Mouse (Mus musculus): Measurements from ENCODE around the gene Ulk4. TPM values are rescaled to one million over a fixed set of nuclear protein-coding genes. Genes with fewer than 3 reads are reported as not detected.

Ulk4 gene
- polyA plus RNA-seq, 1 experiment from 2014 or later, result 101 TPM

DNA sequence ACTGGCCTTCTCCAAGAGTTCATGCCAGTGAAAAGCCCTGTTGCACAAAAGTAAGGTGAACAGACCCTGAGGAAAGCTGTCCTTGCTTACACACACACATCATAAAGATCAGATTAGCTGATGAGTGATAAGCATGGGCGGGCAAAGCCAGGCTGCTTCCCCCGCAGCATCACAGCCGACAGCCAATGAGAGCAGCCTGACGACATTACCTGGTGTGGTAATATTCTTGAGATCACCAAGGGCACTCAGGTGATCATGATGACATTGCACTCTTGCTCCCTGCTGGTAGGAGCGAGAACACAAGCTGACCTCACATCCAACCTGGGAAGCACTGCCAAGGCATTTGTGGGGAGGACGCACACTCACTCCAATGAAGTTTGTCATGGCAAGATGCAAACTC lies 104.9 kb downstream of the Ulk4 start:
- no peaks in the 10 kb centered on the region for H3K36me3 ChIP-seq (ENCODE audit: control insufficient read depth, insufficient read depth, low read length)
- H3K4me1 ChIP-seq (ENCODE audit: control insufficient read depth, insufficient read depth, low read length), result no peaks in the 10 kb centered on the region
- 78% methylated on average over 6 of the region's 6 CpGs for WGBS (ENCODE audit: insufficient replicate concordance)
- H3K27me3 ChIP-seq (ENCODE audit: control insufficient read depth, insufficient read depth, low read length), result no peaks in the 10 kb centered on the region
- no peaks in the 10 kb centered on the region for H3K9me3 ChIP-seq (replicated peaks; ENCODE audit: control insufficient read depth, low read length)
- no peak overlapping the region for H3K4me3 ChIP-seq (ENCODE audit: low read depth, low read length)
- ATAC-seq (replicated peaks; ENCODE audit: insufficient number of reproducible peaks, low FRiP score, low TSS enrichment), result no peak
- H3K4me2 ChIP-seq, result no peak overlapping the region
- H3K27ac ChIP-seq (ENCODE audit: low read depth, low read length), result no peak overlapping the region
- H3K9ac ChIP-seq (ENCODE audit: low read depth, low read length), result no peak overlapping the region

DNA sequence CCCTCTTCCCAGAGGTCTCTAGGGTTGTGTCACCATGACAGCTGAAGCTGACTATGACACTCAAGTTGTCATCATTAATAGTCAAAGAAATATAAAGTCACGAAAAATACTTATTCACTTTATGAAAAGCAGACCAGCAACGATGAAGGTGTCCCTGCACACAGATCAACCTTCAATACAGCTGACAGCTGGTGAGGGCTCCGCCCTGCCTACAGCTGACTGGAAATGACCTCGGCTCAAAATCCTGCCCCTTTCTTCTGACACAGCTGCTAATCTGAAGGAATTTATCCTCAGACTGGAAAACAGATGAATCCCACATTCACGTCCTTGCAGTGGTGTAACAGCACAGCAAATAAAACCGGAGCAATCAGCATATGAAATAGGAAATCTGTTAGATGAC lies 105.4 kb downstream of the Ulk4 start:
- H3K27ac ChIP-seq (ENCODE audit: low read depth, low read length), result no peak overlapping the region
- H3K36me3 ChIP-seq (ENCODE audit: control insufficient read depth, insufficient read depth, low read length), result no peaks in the 10 kb centered on the region
- WGBS (ENCODE audit: insufficient replicate concordance), result 73% methylated on average over 6 of the region's 6 CpGs
- H3K9me3 ChIP-seq (replicated peaks; ENCODE audit: control insufficient read depth, low read length), result no peaks in the 10 kb centered on the region
- no peaks in the 10 kb centered on the region for H3K27me3 ChIP-seq (ENCODE audit: control insufficient read depth, insufficient read depth, low read length)
- H3K4me1 ChIP-seq (ENCODE audit: control insufficient read depth, insufficient read depth, low read length), result no peaks in the 10 kb centered on the region
- H3K4me3 ChIP-seq (ENCODE audit: low read depth, low read length), result no peak overlapping the region
- no peak overlapping the region for H3K4me2 ChIP-seq
- no peak for ATAC-seq (replicated peaks; ENCODE audit: insufficient number of reproducible peaks, low FRiP score, low TSS enrichment)
- H3K9ac ChIP-seq (ENCODE audit: low read depth, low read length), result no peak overlapping the region

DNA sequence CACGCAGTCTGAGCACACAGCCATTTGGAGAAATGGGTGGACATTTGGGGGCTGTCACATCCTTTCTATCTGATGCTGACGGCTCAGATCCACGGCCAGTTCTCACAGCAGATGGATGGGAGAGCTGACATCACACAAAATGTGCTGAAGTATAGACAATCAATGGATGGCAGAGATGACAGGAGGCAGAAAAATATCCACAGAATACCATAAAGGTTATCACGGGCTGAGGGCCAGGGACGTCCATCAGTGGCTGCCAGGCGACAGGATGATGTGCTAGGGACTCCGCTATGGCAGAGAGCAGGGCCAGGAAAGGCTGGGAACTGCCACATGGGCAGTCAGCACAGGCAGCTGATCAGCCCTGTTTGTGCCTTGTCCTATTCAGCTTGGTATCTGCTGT lies 112.4 kb downstream of the Ulk4 start:
- no peak overlapping the region for H3K27ac ChIP-seq (ENCODE audit: low read depth, low read length)
- H3K9ac ChIP-seq (ENCODE audit: low read depth, low read length), result no peak overlapping the region
- WGBS (ENCODE audit: insufficient replicate concordance), result 78% methylated on average over 7 of the region's 7 CpGs
- H3K4me1 ChIP-seq (ENCODE audit: control insufficient read depth, insufficient read depth, low read length), result no peaks in the 10 kb centered on the region
- no peak overlapping the region for H3K4me2 ChIP-seq
- H3K4me3 ChIP-seq (ENCODE audit: low read depth, low read length), result no peak overlapping the region
- H3K27me3 ChIP-seq (ENCODE audit: control insufficient read depth, insufficient read depth, low read length), result no peaks in the 10 kb centered on the region
- no peaks in the 10 kb centered on the region for H3K36me3 ChIP-seq (ENCODE audit: control insufficient read depth, insufficient read depth, low read length)
- ATAC-seq (replicated peaks; ENCODE audit: insufficient number of reproducible peaks, low FRiP score, low TSS enrichment), result no peak
- H3K9me3 ChIP-seq (replicated peaks; ENCODE audit: control insufficient read depth, low read length), result no peaks in the 10 kb centered on the region

DNA sequence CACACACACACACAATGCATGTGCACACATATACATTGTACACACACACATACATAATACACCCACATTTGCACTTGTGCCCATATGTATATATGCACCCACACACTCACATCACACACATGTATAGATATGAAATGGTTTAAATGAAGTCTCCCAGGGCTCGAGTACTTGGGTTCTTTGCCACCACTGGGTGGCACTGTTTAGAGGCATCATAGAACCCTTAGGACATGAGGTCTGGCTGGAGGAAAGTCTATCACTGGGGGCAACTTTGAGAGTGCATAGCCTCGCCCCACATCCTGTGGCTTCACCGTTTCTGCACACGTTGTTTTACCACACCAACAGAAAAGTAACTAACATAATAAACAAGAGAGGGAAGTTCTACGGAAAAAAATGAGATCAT lies 114.2 kb downstream of the Ulk4 start:
- Histone ChIP-seq H3K27ac (ENCODE audit: low read depth, low read length) (no peak overlapping the region), H3K4me2 (no peak overlapping the region), H3K27me3 (ENCODE audit: control insufficient read depth, insufficient read depth, low read length) (no peaks in the 10 kb centered on the region), H3K4me1 (ENCODE audit: control insufficient read depth, insufficient read depth, low read length) (no peaks in the 10 kb centered on the region), H3K36me3 (ENCODE audit: control insufficient read depth, insufficient read depth, low read length) (no peaks in the 10 kb centered on the region), H3K9me3 (replicated peaks; ENCODE audit: control insufficient read depth, low read length) (no peaks in the 10 kb centered on the region), H3K9ac (ENCODE audit: low read depth, low read length) (no peak overlapping the region), H3K4me3 (ENCODE audit: low read depth, low read length) (no peak overlapping the region)
- 41% methylated on average over 5 of the region's 5 CpGs for WGBS (ENCODE audit: insufficient replicate concordance)
- no peak for ATAC-seq (replicated peaks; ENCODE audit: insufficient number of reproducible peaks, low FRiP score, low TSS enrichment)

DNA sequence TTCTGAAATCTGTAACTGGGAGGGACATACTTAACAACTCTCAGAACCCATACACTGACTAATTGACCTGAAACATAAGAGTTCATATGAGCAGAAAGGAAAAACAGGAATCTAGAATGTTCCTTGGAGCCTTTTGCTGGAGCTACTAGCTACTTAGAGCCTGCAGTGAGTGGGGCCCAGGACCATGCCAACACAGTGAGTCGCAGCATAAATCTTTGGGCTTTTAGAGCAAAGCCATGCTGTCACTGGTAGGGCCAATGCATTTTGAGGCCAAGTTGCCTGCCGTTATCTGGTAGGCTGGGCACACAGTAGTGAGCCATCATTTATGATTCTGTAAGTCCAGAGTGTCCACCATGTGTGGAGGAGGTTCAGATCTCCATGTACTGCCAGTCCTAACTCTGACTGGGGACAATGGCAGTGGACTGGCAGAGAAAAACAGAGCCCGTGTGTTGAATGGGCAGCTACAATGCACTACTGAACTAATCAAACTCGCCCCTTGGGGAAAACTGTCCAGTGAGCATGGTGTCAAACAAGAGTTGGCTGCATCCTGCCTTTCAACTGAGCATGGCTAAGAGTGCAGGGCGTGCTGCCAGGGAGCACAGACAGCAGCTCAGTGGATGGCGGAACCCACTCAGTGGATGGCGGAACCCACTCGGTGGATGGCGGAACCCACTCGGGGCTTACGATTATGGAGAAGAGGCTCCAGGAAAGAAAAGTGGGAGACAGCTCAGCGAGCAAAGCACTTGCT lies 115.0 kb downstream of the Ulk4 start:
- H3K27me3 ChIP-seq (ENCODE audit: control insufficient read depth, insufficient read depth, low read length), result no peaks in the 10 kb centered on the region
- H3K36me3 ChIP-seq (ENCODE audit: control insufficient read depth, insufficient read depth, low read length), result no peaks in the 10 kb centered on the region
- no peak for ATAC-seq (replicated peaks; ENCODE audit: insufficient number of reproducible peaks, low FRiP score, low TSS enrichment)
- H3K4me3 ChIP-seq (ENCODE audit: low read depth, low read length), result no peak overlapping the region
- no peaks in the 10 kb centered on the region for H3K9me3 ChIP-seq (replicated peaks; ENCODE audit: control insufficient read depth, low read length)
- H3K4me2 ChIP-seq, result no peak overlapping the region
- no peaks in the 10 kb centered on the region for H3K4me1 ChIP-seq (ENCODE audit: control insufficient read depth, insufficient read depth, low read length)
- no peak overlapping the region for H3K27ac ChIP-seq (ENCODE audit: low read depth, low read length)
- H3K9ac ChIP-seq (ENCODE audit: low read depth, low read length), result no peak overlapping the region
- WGBS (ENCODE audit: insufficient replicate concordance), result 85% methylated on average over 12 of the region's 12 CpGs

DNA sequence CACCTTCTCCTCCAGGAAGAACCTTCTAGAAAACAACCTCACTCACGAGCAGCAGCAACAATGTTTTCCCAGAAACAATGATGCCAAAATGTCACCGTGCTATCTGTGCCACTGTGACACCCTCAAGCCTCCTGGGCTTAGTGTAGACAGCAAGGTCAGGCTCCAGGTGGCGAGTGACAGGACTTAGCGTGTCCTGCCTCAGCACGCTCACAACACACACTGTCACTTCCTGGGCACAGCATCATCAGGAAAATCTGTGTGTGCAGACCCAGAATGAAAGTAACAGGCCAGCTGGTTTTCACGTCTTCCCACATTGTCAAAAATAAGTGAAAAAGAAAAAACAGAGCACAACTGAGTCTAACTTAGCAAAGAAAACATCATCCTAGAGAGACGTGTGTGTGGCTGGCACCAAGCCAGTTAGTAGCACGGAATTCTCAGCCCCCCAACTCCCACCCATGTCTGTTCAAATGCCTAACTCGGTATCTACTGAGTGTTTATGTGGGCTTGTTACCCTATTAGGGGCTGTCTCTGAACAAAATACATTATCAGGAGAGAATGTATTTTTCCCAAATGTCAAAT lies 120.7 kb downstream of the Ulk4 start:
- Histone ChIP-seq H3K9ac (ENCODE audit: low read depth, low read length) (no peak overlapping the region), H3K9me3 (replicated peaks; ENCODE audit: control insufficient read depth, low read length) (no peaks in the 10 kb centered on the region), H3K27ac (ENCODE audit: low read depth, low read length) (no peak overlapping the region), H3K4me1 (ENCODE audit: control insufficient read depth, insufficient read depth, low read length) (peaks cover 3% of the 10 kb centered on the region; the same call in 1 of the 2 replicates), H3K36me3 (ENCODE audit: control insufficient read depth, insufficient read depth, low read length) (no peaks in the 10 kb centered on the region), H3K4me3 (ENCODE audit: low read depth, low read length) (no peak overlapping the region), H3K4me2 (no peak overlapping the region), H3K27me3 (ENCODE audit: control insufficient read depth, insufficient read depth, low read length) (no peaks in the 10 kb centered on the region)
- ATAC-seq (replicated peaks; ENCODE audit: insufficient number of reproducible peaks, low FRiP score, low TSS enrichment), result no peak
- 47% methylated on average over 9 of the region's 9 CpGs for WGBS (ENCODE audit: insufficient replicate concordance)

DNA sequence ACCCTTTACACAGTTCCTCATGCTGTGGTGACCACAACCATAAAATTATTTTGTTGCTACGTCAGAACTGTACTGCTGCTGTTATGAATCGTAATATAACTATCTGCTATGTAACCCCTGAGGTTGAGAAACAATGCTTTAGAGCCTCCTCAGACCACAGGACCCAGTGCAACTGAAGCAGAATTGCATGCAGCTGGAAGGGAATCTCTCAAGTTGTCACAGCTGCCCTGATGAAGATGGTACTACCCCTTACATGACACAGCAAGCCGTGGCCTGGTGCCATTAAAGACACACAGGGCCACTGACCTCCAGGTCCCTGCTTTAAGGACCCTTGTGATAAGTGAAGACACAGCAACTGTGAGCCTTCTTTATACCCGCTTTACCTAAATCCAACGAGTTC lies 123.7 kb downstream of the Ulk4 start:
- H3K4me2 ChIP-seq, result no peak overlapping the region
- ATAC-seq (replicated peaks; ENCODE audit: insufficient number of reproducible peaks, low FRiP score, low TSS enrichment), result no peak
- H3K27ac ChIP-seq (ENCODE audit: low read depth, low read length), result no peak overlapping the region
- H3K27me3 ChIP-seq (ENCODE audit: control insufficient read depth, insufficient read depth, low read length), result no peaks in the 10 kb centered on the region
- no peaks in the 10 kb centered on the region for H3K9me3 ChIP-seq (replicated peaks; ENCODE audit: control insufficient read depth, low read length)
- H3K4me3 ChIP-seq (ENCODE audit: low read depth, low read length), result no peak overlapping the region
- 81% methylated on average over 5 of the region's 5 CpGs for WGBS (ENCODE audit: insufficient replicate concordance)
- peaks cover 14% of the 10 kb centered on the region for H3K4me1 ChIP-seq (ENCODE audit: control insufficient read depth, insufficient read depth, low read length)
- H3K9ac ChIP-seq (ENCODE audit: low read depth, low read length), result no peak overlapping the region
- no peaks in the 10 kb centered on the region for H3K36me3 ChIP-seq (ENCODE audit: control insufficient read depth, insufficient read depth, low read length)

DNA sequence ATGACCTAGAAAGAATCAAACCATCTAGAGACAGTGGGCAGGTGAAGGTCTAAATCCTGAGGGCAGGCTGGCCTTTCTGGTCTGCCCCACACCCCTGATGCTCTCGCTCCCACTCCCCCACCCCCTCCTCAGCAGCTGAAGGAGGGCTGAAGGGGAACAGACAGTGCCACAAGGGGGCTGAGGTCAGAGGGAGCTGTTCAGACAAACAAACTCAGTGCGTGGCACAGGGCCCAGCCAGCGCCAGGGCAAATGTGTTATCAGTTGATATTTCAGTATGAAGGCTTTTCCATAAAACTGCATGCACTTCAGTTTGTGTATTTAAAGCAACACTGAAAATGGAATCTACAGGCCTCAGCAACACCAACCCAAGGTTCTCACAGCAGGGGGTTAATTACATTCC lies 128.4 kb downstream of the Ulk4 start:
- no peak for ATAC-seq (replicated peaks; ENCODE audit: insufficient number of reproducible peaks, low FRiP score, low TSS enrichment)
- Histone ChIP-seq H3K27ac (ENCODE audit: low read depth, low read length) (no peak overlapping the region), H3K4me1 (ENCODE audit: control insufficient read depth, insufficient read depth, low read length) (peaks cover 11% of the 10 kb centered on the region), H3K4me3 (ENCODE audit: low read depth, low read length) (no peak overlapping the region), H3K36me3 (ENCODE audit: control insufficient read depth, insufficient read depth, low read length) (no peaks in the 10 kb centered on the region), H3K27me3 (ENCODE audit: control insufficient read depth, insufficient read depth, low read length) (no peaks in the 10 kb centered on the region), H3K9me3 (replicated peaks; ENCODE audit: control insufficient read depth, low read length) (no peaks in the 10 kb centered on the region), H3K4me2 (no peak overlapping the region), H3K9ac (ENCODE audit: low read depth, low read length) (no peak overlapping the region)
- 16% methylated on average over 3 of the region's 3 CpGs for WGBS (ENCODE audit: insufficient replicate concordance)

DNA sequence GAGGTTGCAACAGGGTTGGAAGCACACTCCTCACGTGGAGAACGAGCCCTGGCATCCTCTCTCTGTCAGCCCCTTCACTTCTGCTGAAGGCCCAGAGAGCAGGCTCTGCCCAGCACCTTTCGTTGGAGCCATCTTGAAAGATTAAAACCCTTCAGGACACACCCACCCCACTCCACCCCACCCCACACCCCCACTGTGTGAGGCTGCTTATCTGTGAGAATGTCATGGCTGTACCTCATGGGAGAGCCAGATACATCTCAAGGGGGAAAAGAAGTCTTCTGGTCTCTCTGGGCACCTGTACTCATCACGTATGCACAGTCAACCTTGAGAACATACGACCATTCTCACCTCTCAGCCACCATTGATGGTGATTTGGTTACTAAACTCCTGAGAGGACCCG lies 133.8 kb downstream of the Ulk4 start:
- Histone ChIP-seq H3K4me1 (ENCODE audit: control insufficient read depth, insufficient read depth, low read length) (no peaks in the 10 kb centered on the region), H3K36me3 (ENCODE audit: control insufficient read depth, insufficient read depth, low read length) (no peaks in the 10 kb centered on the region), H3K27ac (ENCODE audit: low read depth, low read length) (no peak overlapping the region), H3K27me3 (ENCODE audit: control insufficient read depth, insufficient read depth, low read length) (no peaks in the 10 kb centered on the region), H3K4me3 (ENCODE audit: low read depth, low read length) (no peak overlapping the region), H3K4me2 (no peak overlapping the region), H3K9ac (ENCODE audit: low read depth, low read length) (no peak overlapping the region), H3K9me3 (replicated peaks; ENCODE audit: control insufficient read depth, low read length) (no peaks in the 10 kb centered on the region)
- WGBS (ENCODE audit: insufficient replicate concordance), result 78% methylated on average over 6 of the region's 6 CpGs
- ATAC-seq (replicated peaks; ENCODE audit: insufficient number of reproducible peaks, low FRiP score, low TSS enrichment), result no peak

Measured in heart, embryonic 11.5 days (tissue).